Mouse (Mus musculus) Patski (cell line): ENCODE measurements around the gene Ambra1. TPM values are rescaled to one million over a fixed set of nuclear protein-coding genes. Genes with fewer than 3 reads are reported as not detected.

Source experiments
- ATAC-seq: fragments of 100-300 bp; one replicate; pipeline ENCODE4 v1.8.0; 2021
- CTCF ChIA-PET: fragments of 350-600 bp; sonication (Branson Sonifier 250); formaldehyde crosslinking; loops from one replicate; lab custom pipeline; 2022; ENCODE audit warnings: inconsistent platforms; lab: Charles Lee
- POLR2A ChIA-PET: fragments of 350-600 bp; sonication (Branson Sonifier 250); formaldehyde crosslinking; loops from one replicate; lab custom pipeline; 2022; ENCODE audit warnings: antibody characterized with exemption, inconsistent platforms; lab: Charles Lee
- DNase-seq: peaks from one replicate; pipeline ENCODE4 v3.0.0-alpha.2; 2011; ENCODE audit warnings: low read depth, low spot score
- H3K27me3 ChIP-seq: fragments of 371-371 bp; one replicate; pipeline ENCODE4 v1.5.1; 2021
- CTCF ChIP-seq: fragments of 100-300 bp; IDR thresholded peaks from one replicate; pipeline ENCODE4 v1.5.1; 2021
- in situ Hi-C: fragments of 300-500 bp; cut with MboI; formaldehyde crosslinking; loops from 3 replicates; pipeline ENCODE4 v1.11.1; 2018; ENCODE audit warnings: low pct_unique_long_range_greater_than_20kb, mixed read lengths
- polyA plus RNA-seq: library from polyadenylated mRNA; unstranded; gene quantifications from one replicate; pipeline ENCODE4 v1.2.3, GENCODE M21; 2021

Ambra1 gene
- polyA plus RNA-seq: 27.5 TPM

GRCm38 (mm10) chr2:91729971-91730821, at the start of gene Ambra1:
Gene Ambra1 (plus strand): TSS chr2:91730134.
- ATAC-seq (peak; percentile 73), DNase-seq (peak; percentile 61)
- ChIA-PET CTCF (interaction anchor here (0.9 kb wide), 1 partner anchor 46 kb away, joined by 3 read pairs; no protein-coding TSS in a partner anchor), POLR2A (interaction anchor here (1.0 kb wide), 1 partner anchor 60 kb away, joined by 3 read pairs; no protein-coding TSS in a partner anchor)
- in situ Hi-C loops: no loop called here
- TF ChIP-seq CTCF: no peak
- H3K27me3 ChIP-seq: no peaks in the 10 kb centered on the region

DNA sequence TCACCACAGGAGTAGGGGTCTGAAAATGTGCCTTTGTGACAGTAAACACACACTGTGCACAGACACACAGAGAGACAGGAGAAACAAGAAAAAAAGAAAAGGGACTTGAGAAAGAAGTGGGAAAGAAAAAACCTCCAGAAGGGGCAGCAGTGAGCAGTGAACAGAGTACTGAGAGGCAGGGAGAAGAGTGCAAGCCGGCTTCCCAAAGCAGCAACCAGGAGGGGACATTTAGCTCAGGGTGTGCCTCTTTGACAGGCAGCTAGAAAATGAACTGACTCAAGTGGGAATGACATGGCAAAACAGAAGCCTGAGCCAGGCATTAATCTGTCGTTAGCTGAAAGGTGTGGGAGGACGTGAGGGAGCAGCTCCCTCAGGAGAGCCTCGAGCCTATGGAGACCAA, 47.1 kb upstream of the Ambra1 start:
- DNase-seq (no peak), ATAC-seq (no peak)
- no peaks in the 10 kb centered on the region for H3K27me3 ChIP-seq
- in situ Hi-C loops: no loop called here
- POLR2A ChIA-PET: interaction anchor here (0.6 kb wide), 1 partner anchor 27 kb away, joined by 3 read pairs; the partner anchor contains the start of gene Atg13
- peak; percentile 59 for TF ChIP-seq CTCF
- CTCF ChIA-PET: interaction anchor here (0.8 to 1.1 kb wide), 3 partner anchors 13 to 15 kb away, joined by 4 to 5 read pairs (median 4); no protein-coding TSS in a partner anchor

GRCm38 (mm10) chr2:91683919-91684318, 46.0 kb upstream of the Ambra1 start:
- POLR2A ChIA-PET: no interaction called here
- ATAC-seq (no peak), DNase-seq (no peak)
- in situ Hi-C loops: no loop called here
- CTCF ChIA-PET: interaction anchor here (1.1 kb wide), 1 partner anchor 14 kb away, joined by 5 read pairs; no protein-coding TSS in a partner anchor
- H3K27me3 ChIP-seq: no peaks in the 10 kb centered on the region
- no peak for TF ChIP-seq CTCF

- no peak for ATAC-seq
- no peak for TF ChIP-seq CTCF
- H3K27me3 ChIP-seq: no peaks in the 10 kb centered on the region
- DNase-seq: no peak
- CTCF ChIA-PET: interaction anchor here (1.0 to 4.1 kb wide), 2 partner anchors 9 to 16 kb away, joined by 3 to 11 read pairs; no protein-coding TSS in a partner anchor
- in situ Hi-C loops: no loop called here
- POLR2A ChIA-PET: no interaction called here
Observed at GRCm38 (mm10) chr2:91689452-91689851, 40.5 kb upstream of the Ambra1 start.

- in situ Hi-C loops: no loop called here
- no peaks in the 10 kb centered on the region for H3K27me3 ChIP-seq
- ATAC-seq: no peak
- no peak for DNase-seq
- ChIA-PET CTCF (interaction anchor here (1.3 to 1.7 kb wide), 2 partner anchors 13 to 15 kb away, joined by 4 to 5 read pairs; partner anchors contain the start of genes Atg13 and Harbi1), POLR2A (no interaction called here)
- no peak for TF ChIP-seq CTCF
Observed at GRCm38 (mm10) chr2:91695436-91696224, 34.3 kb upstream of the Ambra1 start.

DNA sequence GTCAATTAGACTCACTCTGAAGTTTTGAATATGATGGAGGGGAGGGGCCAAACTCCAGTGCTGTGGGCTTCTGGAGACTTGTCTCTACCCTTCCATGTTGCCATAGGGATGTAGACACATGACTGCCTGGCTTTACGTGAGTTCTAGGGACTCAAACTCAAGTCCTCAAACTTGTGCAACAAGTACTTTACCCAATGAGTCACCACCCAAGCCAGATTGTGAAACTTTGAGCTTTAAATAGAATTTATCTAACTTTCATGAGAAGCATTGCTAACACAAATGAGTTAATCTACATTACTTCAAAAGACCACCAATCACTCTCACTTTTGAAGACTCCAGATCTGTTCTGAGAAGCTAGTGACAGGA, 33.7 kb upstream of the Ambra1 start:
- CTCF ChIA-PET: interaction anchor here (1.3 to 1.7 kb wide), 2 partner anchors 13 to 15 kb away, joined by 4 to 5 read pairs; partner anchors contain the start of genes Atg13 and Harbi1
- ATAC-seq: no peak
- in situ Hi-C loops: no loop called here

DNA sequence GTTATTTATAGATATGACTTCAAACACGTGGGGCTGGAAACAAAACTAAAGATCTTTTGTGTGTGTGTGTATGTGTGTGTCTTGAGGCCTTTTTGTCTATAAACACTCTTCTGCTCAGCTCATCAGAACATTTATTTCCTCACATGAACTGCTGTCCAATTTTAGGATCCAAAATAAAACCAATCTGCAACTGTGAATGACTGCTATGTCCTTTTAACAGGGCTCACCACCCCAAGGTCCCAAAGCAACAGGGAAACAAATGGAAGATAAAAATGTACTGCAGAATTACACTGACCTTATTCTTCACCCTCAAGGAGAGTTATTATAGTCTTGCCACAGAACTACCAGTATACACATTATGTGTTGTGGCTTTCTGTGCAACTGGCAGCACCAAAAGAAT, 30.7 kb upstream of the Ambra1 start:
- no peak for TF ChIP-seq CTCF
- ATAC-seq (no peak), DNase-seq (no peak)
- ChIA-PET CTCF (interaction anchor here (2.3 kb wide), 1 partner anchor 11 kb away, joined by 11 read pairs; no protein-coding TSS in a partner anchor), POLR2A (no interaction called here)
- in situ Hi-C loops: no loop called here
- no peaks in the 10 kb centered on the region for H3K27me3 ChIP-seq

More for the DNA sequence above, 33.7 kb upstream of the Ambra1 start:
- DNase-seq: no peak
- TF ChIP-seq CTCF: no peak
- POLR2A ChIA-PET: no interaction called here
- H3K27me3 ChIP-seq: no peaks in the 10 kb centered on the region

DNA sequence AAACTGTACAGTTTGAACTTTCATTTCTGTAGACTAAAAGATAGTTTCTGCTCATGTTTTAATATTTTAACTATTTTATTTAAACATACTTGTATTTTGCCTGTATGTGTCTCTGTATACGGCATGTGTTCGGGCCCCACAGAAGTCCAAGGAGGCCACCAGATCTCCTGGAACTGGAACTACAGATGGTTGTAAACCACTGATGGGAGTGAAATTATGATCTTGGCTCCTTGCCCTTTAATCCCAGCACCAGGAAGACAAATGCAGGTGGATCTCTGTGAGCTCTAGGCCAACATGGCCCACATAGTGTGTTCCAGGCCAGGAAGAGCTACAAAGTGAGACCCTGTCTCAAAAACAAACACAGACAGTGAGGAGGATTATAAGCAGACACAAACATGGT, 28.6 kb upstream of the Ambra1 start:
- no peak for ATAC-seq
- CTCF ChIA-PET: no interaction called here
- no peak for DNase-seq
- no peak for TF ChIP-seq CTCF
- in situ Hi-C loops: no loop called here
- POLR2A ChIA-PET: no interaction called here
- no peaks in the 10 kb centered on the region for H3K27me3 ChIP-seq

- in situ Hi-C loops: no loop called here
- ChIA-PET CTCF (no interaction called here), POLR2A (no interaction called here)
- ATAC-seq (no peak), DNase-seq (no peak)
- H3K27me3 ChIP-seq: no peaks in the 10 kb centered on the region
- no peak for TF ChIP-seq CTCF
Observed at GRCm38 (mm10) chr2:91705736-91706135, 24.2 kb upstream of the Ambra1 start.

GRCm38 (mm10) chr2:91706456-91706855, 23.5 kb upstream of the Ambra1 start:
- ATAC-seq (no peak), DNase-seq (no peak)
- ChIA-PET POLR2A (no interaction called here), CTCF (no interaction called here)
- in situ Hi-C loops: no loop called here
- no peak for TF ChIP-seq CTCF
- no peaks in the 10 kb centered on the region for H3K27me3 ChIP-seq
